Mouse (Mus musculus): ENCODE results near the gene Thpo. TPM values are rescaled to one million over a fixed set of nuclear protein-coding genes. Genes with fewer than 3 reads are reported as not detected.
A peak's percentile ranks its signal among the peaks of the same experiment; 100 is the strongest.

Gene Thpo
- total RNA-seq, 2 experiments from 2014 or later, result 0.15 to 0.36 TPM

DNA sequence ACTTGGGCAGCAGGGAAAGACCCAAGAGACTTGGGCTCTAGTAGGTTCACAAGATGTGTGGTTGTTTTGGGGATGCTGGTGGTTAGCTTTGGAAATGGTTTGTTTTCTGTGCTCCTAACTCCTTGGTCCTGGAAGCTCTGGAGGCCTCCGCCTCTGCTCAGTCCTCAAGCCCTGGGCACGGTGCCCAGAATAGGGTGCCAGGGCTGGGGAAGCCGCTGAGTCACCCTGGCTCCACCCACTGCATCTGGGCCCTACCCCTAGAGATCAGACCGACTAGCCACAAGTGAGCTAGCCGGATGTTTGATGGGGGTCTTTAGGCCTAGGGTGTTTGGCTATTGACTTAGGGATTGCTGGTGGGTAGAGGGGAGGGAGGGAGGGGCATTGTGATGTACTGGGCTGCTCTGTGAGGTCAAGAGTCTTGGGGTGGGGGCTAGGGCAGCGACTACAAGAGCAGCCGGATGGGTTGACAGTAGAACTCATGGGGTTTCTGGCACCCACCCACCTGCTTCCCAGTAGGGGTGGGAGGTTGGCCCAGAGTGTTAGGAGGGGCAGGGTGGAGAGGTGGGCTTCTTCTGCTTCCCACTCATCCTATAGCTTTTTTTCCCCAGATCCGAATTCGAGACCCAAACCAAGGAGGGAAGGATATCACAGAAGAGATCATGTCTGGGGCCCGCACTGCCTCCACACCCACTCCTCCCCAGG, 56.2 kb downstream of the Thpo start:
- intact Hi-C loops (cut with DNase I), result no loop called here
- peak; percentile 86 to 90 for DNase-seq

DNA sequence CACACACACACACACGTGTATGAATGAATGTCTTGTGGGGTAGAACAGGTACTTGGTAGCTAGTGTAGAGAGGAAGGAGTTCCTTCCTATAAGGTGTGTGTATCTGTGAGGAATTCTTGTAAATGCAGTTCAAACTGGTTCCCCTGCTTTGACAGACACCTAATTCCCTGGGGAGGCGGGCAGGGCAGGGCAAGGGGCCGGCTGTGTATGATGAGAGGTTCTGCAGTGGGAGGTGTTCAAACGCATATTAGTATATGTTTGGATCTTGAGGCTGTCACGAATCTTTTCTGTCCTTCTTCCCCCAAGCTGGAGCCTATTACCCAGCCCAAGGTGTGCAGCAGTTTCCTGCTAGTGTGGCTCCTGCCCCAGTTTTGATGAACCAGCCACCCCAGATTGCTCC, 56.9 kb downstream of the Thpo start:
- intact Hi-C loops (cut with DNase I), result no loop called here
- no peak for DNase-seq

- DNase-seq, result no peak
- intact Hi-C loops (cut with DNase I), result no loop called here
These were observed 57.6 kb downstream of the Thpo start for GRCm38 (mm10) chr16:20676702-20677101.

GRCm38 (mm10) chr16:20675213-20675612, 59.1 kb downstream of the Thpo start:
- intact Hi-C loops (cut with DNase I), result no loop called here

More at GRCm38 (mm10) chr16:20675213-20675612, 59.1 kb downstream of the Thpo start:
- DNase-seq, result no peak

Other genes starting within 250 kb of the Thpo start
- gene Eif2b5, start 235.7 kb downstream of the Thpo start, total RNA-seq (2021), result 10 to 100 TPM; 49.7 to 50.4 TPM
- 10 to 100 TPM; 51.1 to 51.7 TPM for gene Dvl3, start 217.5 kb downstream of the Thpo start, total RNA-seq (2021)
- 100 to 1,000 TPM; 218 to 220 TPM for gene Ap2m1, start 199.0 kb downstream of the Thpo start, total RNA-seq (2021)
- gene Abcf3, start 185.9 kb downstream of the Thpo start, total RNA-seq (2021), result 10 to 100 TPM; 69.1 to 72.7 TPM
- not detected for gene Vwa5b2, start 145.0 kb downstream of the Thpo start, total RNA-seq (2021)
- gene Eef1akmt4, start 122.9 kb downstream of the Thpo start, total RNA-seq (2021), result 1 to 10 TPM; 4.9 to 5.6 TPM
- under 1 TPM in 1 of 2 experiments, not detected in 1; 0.29 TPM for gene Gm49333, start 122.9 kb downstream of the Thpo start, total RNA-seq (2021)
- gene Alg3, start 122.8 kb downstream of the Thpo start, total RNA-seq (2021), result 10 to 100 TPM; 10.4 to 10.5 TPM
- gene Camk2n2, start 113.2 kb downstream of the Thpo start, total RNA-seq (2021), result under 1 TPM; 0.73 to 0.79 TPM
- gene Ece2, start 104.7 kb downstream of the Thpo start, total RNA-seq (2021), result under 1 TPM; 0.34 to 0.86 TPM
- 100 to 1,000 TPM; 191 to 193 TPM for gene Psmd2, start 82.9 kb downstream of the Thpo start, total RNA-seq (2021)
- 100 to 1,000 TPM; 329 to 343 TPM for gene Eif4g1, start 66.2 kb downstream of the Thpo start, total RNA-seq (2021)
- gene Fam131a, start 41.3 kb downstream of the Thpo start, total RNA-seq (2021), result 10 to 100 TPM; 26.6 to 29.8 TPM
- 10 to 100 TPM; 10.2 TPM for gene Polr2h, start 16.8 kb downstream of the Thpo start, total RNA-seq (2021)
- 1 to 10 TPM; 2.2 to 2.4 TPM for gene Clcn2, start 16.8 kb downstream of the Thpo start, total RNA-seq (2021)
- gene Chrd, start 1.4 kb downstream of the Thpo start, total RNA-seq (2021), result 1 to 10 TPM; 2.4 to 2.5 TPM

All from heart, postnatal 14 days (tissue).